ENCODE assay signal across 29 mouse cellular contexts in the genomic region with DNA sequence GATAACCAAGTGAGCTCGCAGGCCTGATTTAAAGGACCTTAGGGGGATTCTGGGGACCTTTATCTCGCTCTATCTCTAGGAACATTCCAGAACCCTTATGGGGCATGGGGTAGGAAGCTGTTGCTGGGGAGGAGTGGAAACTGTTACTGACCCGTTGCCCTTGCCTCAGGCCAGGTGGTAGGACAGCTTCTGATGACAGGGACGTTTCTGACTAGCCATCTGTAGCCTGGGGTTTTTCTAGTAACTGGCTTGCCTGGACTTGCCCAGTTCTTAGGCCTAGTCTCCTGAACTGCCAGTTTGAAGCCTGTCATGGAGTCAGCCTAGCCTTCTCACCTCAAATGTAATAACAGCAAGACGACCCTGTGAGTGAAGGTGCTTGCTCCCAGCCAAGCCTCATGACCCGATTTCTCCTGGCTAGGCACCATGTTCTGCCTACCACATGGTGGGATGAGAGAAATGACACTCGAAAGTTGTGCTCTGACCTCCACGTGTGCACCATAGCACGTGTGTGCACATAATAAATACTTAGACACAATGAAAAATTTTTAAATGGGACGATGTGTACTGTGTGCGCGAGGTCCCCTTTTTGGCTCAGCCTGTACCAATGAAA. TPM values are rescaled to one million over a fixed set of nuclear protein-coding genes. Genes with fewer than 3 reads are reported as not detected.
"Had no signal": no experiment of that assay in that cellular context is flagged by ENCODE, and none has a peak within 500 bp of the region (broad histone marks: within the 10 kb centered on the region; RNA-seq: fewer than 3 reads in every experiment).

No protein-coding gene starts in this region.

- H3K4me2 ChIP-seq: limb, embryonic 12.5 days; limb, embryonic 15.5 days; liver, embryonic 11.5 days; lung, embryonic 14.5 days had no signal

- H3K9me3 ChIP-seq: limb, embryonic 12.5 days; limb, embryonic 15.5 days had no signal

- H3K36me3 ChIP-seq: limb, embryonic 12.5 days; limb, embryonic 15.5 days had no signal

- ATAC-seq: liver, postnatal 0 days; lung, postnatal 0 days had no signal

- H3K4me3 ChIP-seq: layer of hippocampus, adult 2 months; limb, embryonic 12.5 days; limb, embryonic 15.5 days had no signal

- H3K9ac ChIP-seq: limb, embryonic 12.5 days; liver, embryonic 14.5 days; liver, postnatal 0 days; lung, embryonic 14.5 days had no signal

- H3K27ac ChIP-seq: kidney, postnatal 0 days; limb, embryonic 12.5 days; limb, embryonic 15.5 days; liver, embryonic 14.5 days; macrophage; stomach, postnatal 0 days had no signal

- DNase-seq: kidney, postnatal 25 days; layer of hippocampus, postnatal 36 days; left cerebral cortex, postnatal 4 days; liver, postnatal 0 days; lung, embryonic 14.5 days; midbrain, embryonic 14.5 days; right cerebral cortex, adult 18-20 months; right cerebral cortex, postnatal 14 days; right cerebral cortex, postnatal 4 days; thymus, adult 2 months; thymus, postnatal 14 days; thymus, postnatal 4 days had no signal

- H3K27me3 ChIP-seq: limb, embryonic 15.5 days had no signal

RNA-seq across cellular contexts. Expression of gene Gm11733, which starts 13.5 kb away (rescaled TPM):
- total RNA-seq: layer of hippocampus, postnatal 10 days; left cerebral cortex, postnatal 4 days; megakaryocyte, adult 5-6 weeks had no signal
- polyA plus RNA-seq: kidney, embryonic 14.5 days; kidney, postnatal 0 days; large intestine, adult 2 months; limb, embryonic 12.5 days; liver, embryonic 11.5 days; liver, embryonic 14.5 days; liver, postnatal 0 days; lung, postnatal 0 days; macrophage; midbrain, postnatal 0 days; neural tube, embryonic 11.5 days; neural tube, embryonic 14.5 days; stomach, embryonic 14.5 days; stomach, postnatal 0 days; thymus, adult 2 months had no signal
